Mouse (Mus musculus): Measurements from ENCODE around the gene Hectd4. TPM values are rescaled to one million over a fixed set of nuclear protein-coding genes. Genes with fewer than 3 reads are reported as not detected.
A peak's percentile ranks its signal among the peaks of the same experiment; 100 is the strongest.
"Not testable (repeated sequence)": the region's sequence is repeated elsewhere in the genome, so short reads cannot be mapped to it uniquely, and the experiment has no call there.

Hectd4 gene
- total RNA-seq, 2 experiments from 2014 or later = 180 to 193 TPM

DNA sequence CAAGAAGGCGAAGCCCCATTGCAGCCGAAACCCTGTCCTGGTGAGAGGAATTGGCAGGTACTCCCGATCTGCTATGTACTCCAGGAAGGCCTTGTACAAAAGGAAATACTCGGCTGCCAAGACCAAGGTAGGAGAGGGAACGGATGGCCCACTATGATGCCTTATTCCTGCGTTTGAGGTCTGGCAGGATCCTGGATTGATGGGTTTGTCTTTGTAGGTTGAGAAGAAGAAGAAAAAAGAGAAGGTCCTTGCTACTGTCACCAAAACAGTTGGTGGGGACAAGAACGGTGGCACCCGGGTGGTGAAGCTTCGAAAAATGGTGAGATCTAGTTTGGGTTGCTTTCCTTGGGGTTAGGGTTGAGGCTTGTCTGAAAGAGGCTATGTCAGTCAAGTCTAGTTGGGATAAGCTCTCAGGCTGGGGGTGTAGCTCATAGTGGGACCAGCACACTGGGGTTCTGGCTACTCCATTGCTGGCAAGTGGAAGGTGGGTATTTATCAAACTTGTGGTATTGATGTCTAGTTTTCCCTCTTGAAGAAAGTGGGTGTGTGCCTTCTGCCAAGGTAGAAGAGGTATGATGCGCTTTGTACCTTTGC is 14.4 kb upstream of the Hectd4 start:
- not testable (repeated sequence) for DNase-seq (ENCODE audit: low spot score in 2 of 2)

- DNase-seq (ENCODE audit: low spot score in 2 of 2) = no peak
Measured at GRCm38 (mm10) chr5:121206540-121206939, 13.5 kb upstream of the Hectd4 start.

GRCm38 (mm10) chr5:121206984-121207383 is 13.0 kb upstream of the Hectd4 start:
- no peak for DNase-seq (ENCODE audit: low spot score in 2 of 2)

DNA sequence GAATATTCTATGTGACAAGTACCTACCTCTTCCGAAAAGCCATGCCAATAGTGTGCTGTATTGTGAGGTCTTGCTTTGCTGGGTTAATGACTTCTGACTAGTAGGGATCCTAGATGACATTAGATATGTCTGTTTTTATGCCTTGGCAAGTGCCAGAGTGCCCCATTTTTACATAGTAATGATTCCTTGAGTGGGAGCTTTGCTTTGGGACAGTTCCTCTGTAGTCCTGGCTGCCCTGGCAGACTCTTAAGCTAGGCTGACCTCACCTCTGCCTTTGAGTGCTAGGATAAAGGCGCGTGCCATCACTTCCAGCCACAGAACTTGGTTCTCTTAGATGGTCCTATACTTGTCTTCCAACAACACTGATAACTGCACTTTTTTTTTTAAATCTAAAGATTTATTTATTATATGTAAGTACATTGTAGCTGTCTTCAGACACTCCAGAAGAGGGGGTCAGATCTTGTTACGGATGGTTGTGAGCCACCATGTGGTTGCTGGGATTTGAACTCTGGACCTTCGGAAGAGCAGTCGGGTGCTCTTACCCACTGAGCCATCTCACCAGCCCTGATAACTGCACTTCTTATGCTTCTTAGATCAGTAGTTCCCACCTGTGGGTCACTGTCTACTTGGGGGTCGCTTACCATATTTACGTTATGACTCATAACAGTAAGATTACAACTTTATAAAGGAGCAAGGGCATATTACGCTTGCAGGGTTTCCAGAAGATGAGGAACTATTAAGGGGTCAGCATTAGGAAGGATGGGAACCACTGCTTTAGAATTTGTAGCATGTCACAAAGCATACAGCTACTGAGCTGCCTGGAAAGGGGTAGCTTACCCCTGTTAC is 10.0 kb upstream of the Hectd4 start:
- no peak for DNase-seq (ENCODE audit: low spot score in 2 of 2)

- no peak for DNase-seq (ENCODE audit: low spot score in 2 of 2)
Measured at GRCm38 (mm10) chr5:121210601-121210924, 9.5 kb upstream of the Hectd4 start.

- DNase-seq (ENCODE audit: low spot score in 2 of 2) = no peak
Measured at GRCm38 (mm10) chr5:121212108-121212507, 7.9 kb upstream of the Hectd4 start.

DNA sequence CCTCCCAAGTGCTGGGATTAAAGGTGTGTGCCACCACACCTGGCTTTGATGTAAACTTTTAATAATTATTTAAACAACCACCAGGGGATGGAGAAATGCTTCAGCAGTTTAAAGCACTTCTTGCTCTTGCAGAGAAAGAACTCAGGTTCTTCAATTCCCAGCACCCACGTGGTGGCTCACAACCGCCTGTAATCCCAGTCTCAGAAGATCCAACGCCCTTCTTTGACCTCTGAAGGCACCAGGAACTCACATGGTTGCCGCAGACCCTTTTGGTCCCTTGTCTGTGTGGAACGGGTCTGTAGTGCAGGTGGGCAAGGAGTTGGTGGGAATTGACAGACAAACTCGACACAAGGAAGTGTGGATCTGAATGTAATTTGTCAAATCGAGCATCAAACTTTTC is 5.3 kb upstream of the Hectd4 start:
- DNase-seq (ENCODE audit: low spot score in 2 of 2) = no peak

- peak; percentile 67 to 81 for DNase-seq (ENCODE audit: low spot score in 2 of 2)
Measured at GRCm38 (mm10) chr5:121215380-121216125, 4.5 kb upstream of the Hectd4 start.

GRCm38 (mm10) chr5:121216126-121216446 is 3.9 kb upstream of the Hectd4 start:
- no peak for DNase-seq (ENCODE audit: low spot score in 2 of 2)

- DNase-seq (ENCODE audit: low spot score in 2 of 2) = not testable (repeated sequence)
Measured at GRCm38 (mm10) chr5:121216584-121217312, 3.3 kb upstream of the Hectd4 start.

GRCm38 (mm10) chr5:121217313-121217634 is 2.7 kb upstream of the Hectd4 start:
- DNase-seq (ENCODE audit: low spot score in 2 of 2) = no peak

GRCm38 (mm10) chr5:121219190-121219589 is 829 bp upstream of the Hectd4 start:
- no peak for DNase-seq (ENCODE audit: low spot score in 2 of 2)

DNA sequence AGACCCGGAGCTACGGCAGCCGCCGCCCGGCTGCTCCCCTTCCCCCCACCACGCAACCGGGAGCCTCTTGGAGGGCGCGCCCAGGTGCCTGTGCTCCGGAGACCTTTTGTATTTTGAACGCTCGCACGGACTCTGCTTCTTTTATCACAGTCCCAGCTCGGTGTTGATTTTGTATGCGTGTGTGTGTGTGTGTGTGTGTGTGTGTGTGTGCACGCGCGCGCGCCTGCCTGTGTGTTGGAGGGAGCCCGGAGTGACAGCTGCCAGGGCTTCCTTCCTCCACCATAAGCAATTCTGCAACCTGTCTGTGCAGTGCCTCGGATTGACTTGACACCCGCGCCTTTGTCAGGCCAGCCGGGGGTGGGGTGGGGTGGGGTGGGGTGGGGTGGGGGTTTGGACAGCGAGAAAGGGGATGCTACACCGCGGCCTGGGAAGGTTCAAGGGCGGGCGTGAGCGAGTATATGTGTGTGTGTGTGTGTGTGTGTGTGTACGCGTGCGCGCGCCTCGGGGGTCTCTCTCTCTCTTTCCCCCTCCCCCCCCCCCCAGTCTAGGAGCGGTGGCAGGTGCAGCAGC is 798 bp downstream of the Hectd4 start:
- peak; percentile 52 to 65 for DNase-seq (ENCODE audit: low spot score in 2 of 2)

DNA sequence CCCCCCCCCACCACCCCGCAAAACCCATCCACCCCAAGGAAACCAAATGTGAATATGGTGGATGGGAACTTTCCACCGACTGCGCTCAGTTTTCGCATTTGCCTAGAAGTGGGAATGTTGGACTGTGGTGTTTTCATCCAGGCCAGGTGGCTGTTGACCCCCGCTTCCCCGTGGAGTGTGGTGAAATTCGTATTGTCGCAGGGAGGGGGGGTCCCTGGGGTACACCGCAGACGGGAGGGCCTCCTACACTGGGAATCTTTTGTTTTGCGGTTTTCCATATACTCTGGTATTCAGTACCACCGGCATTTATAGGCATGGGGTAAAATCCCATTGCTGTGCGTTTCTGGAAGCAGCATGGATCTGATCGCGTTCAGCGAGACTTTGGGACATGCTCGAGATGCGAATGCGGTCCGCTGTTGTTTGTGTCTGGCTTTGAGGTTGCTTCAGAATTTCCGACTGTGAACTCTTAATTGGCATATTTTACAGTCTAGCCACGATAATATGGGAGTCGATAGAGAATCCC is 1.4 kb downstream of the Hectd4 start:
- no peak for DNase-seq (ENCODE audit: low spot score in 2 of 2)

DNA sequence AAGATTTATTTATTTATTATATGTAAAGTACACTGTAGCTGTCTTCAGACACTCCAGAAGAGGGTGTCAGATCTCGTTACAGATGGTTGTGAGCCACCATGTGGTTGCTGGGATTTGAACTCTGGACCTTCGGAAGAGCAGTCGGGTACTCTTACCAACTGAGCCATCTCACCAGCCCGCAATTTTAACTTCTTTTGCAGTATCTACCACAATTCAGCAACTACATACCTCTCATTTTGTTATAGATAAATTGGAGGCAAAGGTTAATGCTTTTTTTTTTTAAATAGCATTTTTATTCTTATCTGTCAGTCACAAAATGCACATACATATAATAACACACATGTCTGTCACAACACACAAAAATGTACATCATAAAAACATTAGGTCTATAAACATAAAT is 4.0 kb downstream of the Hectd4 start:
- DNase-seq (ENCODE audit: low spot score in 2 of 2) = not testable (repeated sequence)

GRCm38 (mm10) chr5:121224856-121225255 is 4.8 kb downstream of the Hectd4 start:
- DNase-seq (ENCODE audit: low spot score in 2 of 2) = no peak

- no peak for DNase-seq (ENCODE audit: low spot score in 2 of 2)
Measured at GRCm38 (mm10) chr5:121225854-121226253, 5.8 kb downstream of the Hectd4 start.

GRCm38 (mm10) chr5:121226406-121226805 is 6.4 kb downstream of the Hectd4 start:
- DNase-seq (ENCODE audit: low spot score in 2 of 2) = no peak

- DNase-seq (ENCODE audit: low spot score in 2 of 2) = no peak
Measured at GRCm38 (mm10) chr5:121226845-121227244, 6.8 kb downstream of the Hectd4 start.

- not testable (repeated sequence) for DNase-seq (ENCODE audit: low spot score in 2 of 2)
Measured at GRCm38 (mm10) chr5:121227330-121227729, 7.3 kb downstream of the Hectd4 start.

- DNase-seq (ENCODE audit: low spot score in 2 of 2) = no peak
Measured at GRCm38 (mm10) chr5:121229182-121229581, 9.2 kb downstream of the Hectd4 start.
